ENCODE assay signal across 19 mouse cellular contexts in the genomic region with DNA sequence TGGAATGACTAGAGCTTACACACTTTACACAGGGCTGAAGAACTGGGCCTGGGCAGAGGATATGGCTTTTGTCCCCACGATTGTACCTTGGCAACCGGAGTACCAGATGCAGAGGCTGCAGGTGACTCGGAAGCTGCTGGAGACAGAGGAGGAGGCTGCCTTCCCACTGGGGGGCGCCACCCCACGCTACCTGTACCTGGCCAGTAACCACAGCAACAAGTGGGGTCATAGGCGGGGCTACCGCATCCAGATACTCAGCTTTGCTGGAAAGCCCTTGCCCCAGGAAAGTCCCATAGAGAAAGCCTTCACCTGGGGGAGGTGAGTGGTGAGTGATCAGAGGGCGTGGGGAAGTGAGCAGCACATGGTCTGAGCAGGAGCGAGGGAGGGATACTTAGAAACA. TPM values are rescaled to one million over a fixed set of nuclear protein-coding genes. Genes with fewer than 3 reads are reported as not detected.
DNase-seq lines count a peak whose midpoint lies in the region; ATAC-seq and TF ChIP-seq lines count a peak whose summit lies in the region.
"Had no signal": no experiment of that assay in that cellular context is flagged by ENCODE, and none has a peak within 500 bp of the region (broad histone marks: within the 10 kb centered on the region; RNA-seq: fewer than 3 reads in every experiment).

No protein-coding gene starts in this region.

- ATAC-seq in CD4-positive, CD25-positive, alpha-beta regulatory T cell, adult 4 months: no peak
- ATAC-seq: forebrain, postnatal 0 days; intestine, embryonic 16.5 days had no signal

- no peak overlapping the region for H3K27ac ChIP-seq in layer of hippocampus, adult 2 months
- H3K27ac ChIP-seq in cerebellum, adult 2 months (ENCODE audit: insufficient read depth, low read length): no peak overlapping the region
- H3K27ac ChIP-seq: lung, embryonic 15.5 days; neural tube, embryonic 15.5 days had no signal

- TF ChIP-seq POLR2A in cerebellum, adult 2 months (IDR thresholded peaks at IDR 0.05; ENCODE audit: borderline replicate concordance, insufficient read depth, low read length): no peak

- DNase-seq in CD4-positive, CD25-positive, alpha-beta regulatory T cell, adult 2 months (ENCODE audit: low read depth, low spot score): peak; percentile 14
- DNase-seq in layer of hippocampus, adult 2 months (ENCODE audit: low spot score in 2 of 2): no peak
- DNase-seq in layer of hippocampus, adult 9-11 months: no peak
- DNase-seq in thymus, postnatal 4 days: peak; percentile 64
- DNase-seq in thymus, postnatal 10 days (ENCODE audit: low spot score in 2 of 2): no peak
- DNase-seq in cerebellum, adult 2 months: no peak
- DNase-seq in right cerebral cortex, postnatal 14 days: no peak
- DNase-seq: cerebellum, adult 9-11 months; forebrain, postnatal 0 days; gastrocnemius, postnatal 25 days; layer of hippocampus, postnatal 36 days had no signal

- no peaks in the 10 kb centered on the region for H3K27me3 ChIP-seq in cerebellum, adult 2 months (ENCODE audit: control insufficient read depth, insufficient read depth, low read length)
- H3K27me3 ChIP-seq: heart, embryonic 12.5 days; lung, embryonic 15.5 days; neural tube, embryonic 15.5 days had no signal

- peak; percentile 24; the same call in 1 of the 2 replicates for TF ChIP-seq CTCF in layer of hippocampus, adult 2 months (conservative IDR thresholded peaks at IDR 0.05)
- no peak for TF ChIP-seq CTCF in cerebellum, adult 2 months (IDR thresholded peaks at IDR 0.05; ENCODE audit: borderline replicate concordance, insufficient read depth, low read depth, low read length)

- no peak overlapping the region for H3K4me3 ChIP-seq in layer of hippocampus, adult 2 months
- no peak overlapping the region for H3K4me3 ChIP-seq in cerebellum, adult 2 months (replicated peaks; ENCODE audit: insufficient read depth, low read depth, low read length)
- H3K4me3 ChIP-seq: heart, embryonic 12.5 days; hindbrain, embryonic 10.5 days; lung, embryonic 15.5 days; neural tube, embryonic 15.5 days had no signal

- 80% methylated on average over 9 of the region's 9 CpGs for WGBS in cerebellum, adult 2 months

- 0 out of 2 replicates have a peak, but pooled peaks cover 4% of the 10 kb centered on the region for H3K4me1 ChIP-seq in cerebellum, adult 2 months (ENCODE audit: control insufficient read depth, insufficient read depth, low read length)

RNA-seq across cellular contexts. Expression of a gene that starts 5.3 kb away (rescaled TPM):
- not detected for polyA plus RNA-seq in CD4-positive, CD25-positive, alpha-beta regulatory T cell, adult 4 months (2017; shearing (Covaris generic))
- total RNA-seq in layer of hippocampus, adult 2 months (2021): under 1 TPM; 0.64 to 0.74 TPM
- polyA plus RNA-seq in cerebellum, adult 2 months (2012; rRNA removed): 0.75 and 0.76 TPM in 2 replicates
- total RNA-seq: megakaryocyte-erythroid progenitor cell, adult 5-6 weeks had no signal
- polyA plus RNA-seq: hindbrain, embryonic 10.5 days; limb, embryonic 11.5 days had no signal

RNA-seq across cellular contexts. Expression of a gene that starts 10.8 kb away (rescaled TPM):
- polyA plus RNA-seq in CD4-positive, CD25-positive, alpha-beta regulatory T cell, adult 4 months (2017; shearing (Covaris generic)): 1 to 10 TPM; 2.3 to 3.0 TPM
- 1 to 10 TPM; 6.8 to 7.5 TPM for total RNA-seq in layer of hippocampus, adult 2 months (2021)
- 2.9 and 3.0 TPM in 2 replicates for polyA plus RNA-seq in cerebellum, adult 2 months (2012; rRNA removed)

RNA-seq across cellular contexts. Expression of a gene that starts 19.7 kb away (rescaled TPM):
- 10 to 100 TPM; 29.8 to 30.0 TPM for polyA plus RNA-seq in CD4-positive, CD25-positive, alpha-beta regulatory T cell, adult 4 months (2017; shearing (Covaris generic))
- 100 to 1,000 TPM; 121 TPM for total RNA-seq in layer of hippocampus, adult 2 months (2021)
- 98.4 and 100 TPM in 2 replicates for polyA plus RNA-seq in cerebellum, adult 2 months (2012; rRNA removed)

RNA-seq across cellular contexts. Expression of a gene that starts 31.7 kb away (rescaled TPM):
- polyA plus RNA-seq in CD4-positive, CD25-positive, alpha-beta regulatory T cell, adult 4 months (2017; shearing (Covaris generic)): not detected
- not detected for total RNA-seq in layer of hippocampus, adult 2 months (2021)
- polyA plus RNA-seq in cerebellum, adult 2 months (2012; rRNA removed): 0.08 TPM in 1 of 2 replicates, not detected in the other
- total RNA-seq: forebrain, postnatal 0 days; gastrocnemius, postnatal 25 days; layer of hippocampus, postnatal 36 days; megakaryocyte-erythroid progenitor cell, adult 5-6 weeks had no signal
- polyA plus RNA-seq: forebrain, postnatal 0 days; heart, embryonic 12.5 days; hindbrain, embryonic 10.5 days; limb, embryonic 11.5 days; lung, embryonic 15.5 days; neural tube, embryonic 15.5 days had no signal

RNA-seq across cellular contexts. Expression of a gene that starts 33.6 kb away (rescaled TPM):
- polyA plus RNA-seq in CD4-positive, CD25-positive, alpha-beta regulatory T cell, adult 4 months (2017; shearing (Covaris generic)): 10 to 100 TPM; 68.1 to 99.6 TPM
- 100 to 1,000 TPM; 219 to 223 TPM for total RNA-seq in layer of hippocampus, adult 2 months (2021)
- polyA plus RNA-seq in cerebellum, adult 2 months (2012; rRNA removed): 122 and 132 TPM in 2 replicates

Comparison
In these comparisons a context has a peak if more than half of its experiments do, and no peak if none do; other contexts are left out.
1. DNase-seq: peak in CD4-positive, CD25-positive, alpha-beta regulatory T cell, adult 2 months (single experiment) and thymus, postnatal 4 days (single experiment); none in layer of hippocampus, adult 2 months (0 of 2), layer of hippocampus, adult 9-11 months (single experiment), thymus, postnatal 10 days (0 of 2), cerebellum, adult 2 months (0 of 2) and right cerebral cortex, postnatal 14 days (single experiment).